Mouse (Mus musculus) thymus, postnatal 14 days (tissue): ENCODE results near the gene Ndufaf1.
A peak's percentile ranks its signal among the peaks of the same experiment; 100 is the strongest.
"Not testable (repeated sequence)": the region's sequence is repeated elsewhere in the genome, so short reads cannot be mapped to it uniquely, and the experiment has no call there.

ENCODE experiments used
- DNase-seq: peaks from one replicate; pipeline ENCODE4 v3.0.0; 2021

The Ndufaf1 gene

DNA sequence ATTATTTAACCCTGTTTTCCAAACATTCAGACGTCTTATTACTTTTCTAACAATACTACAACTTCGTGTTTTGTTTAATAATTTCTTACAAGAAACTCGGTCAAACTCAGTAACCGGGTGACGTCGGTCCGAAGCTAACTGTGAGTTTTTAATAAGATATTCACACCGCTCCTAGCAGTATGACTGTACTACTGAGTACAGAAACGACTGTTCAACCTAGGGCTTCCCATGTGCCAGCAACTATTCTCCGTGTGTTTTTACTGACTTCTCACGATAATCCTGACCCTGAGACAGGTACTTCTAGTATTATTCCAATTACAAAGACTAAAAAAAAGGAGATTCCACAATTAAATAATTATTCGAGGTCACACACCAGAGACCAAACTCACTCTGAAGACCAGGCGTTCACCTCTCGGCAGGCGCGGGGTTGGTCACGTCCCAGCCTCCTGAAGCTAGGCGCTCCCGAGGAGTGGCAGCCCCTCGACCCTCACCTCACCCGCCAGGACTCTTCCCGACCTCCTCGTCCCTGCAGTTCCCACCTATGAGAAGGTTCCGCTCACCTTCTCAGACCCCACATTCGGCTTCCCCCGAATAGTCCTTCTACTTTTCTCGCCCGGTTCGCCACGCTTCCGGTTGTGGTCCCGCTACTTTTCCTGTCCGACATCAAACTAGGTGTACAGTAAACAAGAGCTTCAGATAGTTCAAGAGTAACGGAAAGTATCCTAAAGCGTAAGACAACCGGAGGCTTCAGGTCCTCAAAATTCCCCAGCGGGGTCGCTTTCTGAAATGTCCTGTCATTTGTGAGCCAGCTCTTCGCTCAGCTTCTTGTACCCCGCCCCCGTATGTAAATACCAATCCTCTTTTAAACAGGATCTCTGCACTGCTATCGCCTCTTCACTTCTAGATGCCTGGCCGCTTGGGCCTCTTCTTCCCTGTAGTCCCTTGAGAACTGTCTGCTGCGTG lies at the start of gene Ndufaf1:
Gene Ndufaf1, minus strand, starts transcription at position 608 of the 963 bp plus-strand sequence.
- peak; percentile 86 for DNase-seq

- DNase-seq: no peak
Observed at GRCm38 (mm10) chr2:119710011-119710410, 47.4 kb upstream of the Ndufaf1 start.

DNA sequence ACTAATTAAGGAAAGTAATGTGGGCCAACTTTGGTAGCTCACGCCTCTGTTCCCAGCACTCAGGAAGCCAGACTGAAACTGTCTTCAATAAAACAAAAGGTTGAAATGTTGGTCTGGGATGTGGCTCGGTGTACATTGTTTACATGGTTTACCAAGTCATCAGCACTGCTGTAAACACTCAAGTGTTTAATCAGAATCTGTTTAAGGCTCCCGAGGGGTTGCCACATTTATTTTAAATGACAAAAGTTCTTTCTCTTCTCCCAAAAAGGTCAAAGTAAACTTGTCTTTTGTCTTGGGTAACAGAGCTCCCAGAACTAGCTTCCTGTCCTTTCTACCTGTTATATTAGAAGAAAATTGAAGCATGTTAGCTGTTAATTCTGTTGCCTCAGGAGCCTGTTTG lies 45.0 kb upstream of the Ndufaf1 start:
- no peak for DNase-seq

GRCm38 (mm10) chr2:119703171-119703570 lies 40.5 kb upstream of the Ndufaf1 start:
- no peak for DNase-seq

DNA sequence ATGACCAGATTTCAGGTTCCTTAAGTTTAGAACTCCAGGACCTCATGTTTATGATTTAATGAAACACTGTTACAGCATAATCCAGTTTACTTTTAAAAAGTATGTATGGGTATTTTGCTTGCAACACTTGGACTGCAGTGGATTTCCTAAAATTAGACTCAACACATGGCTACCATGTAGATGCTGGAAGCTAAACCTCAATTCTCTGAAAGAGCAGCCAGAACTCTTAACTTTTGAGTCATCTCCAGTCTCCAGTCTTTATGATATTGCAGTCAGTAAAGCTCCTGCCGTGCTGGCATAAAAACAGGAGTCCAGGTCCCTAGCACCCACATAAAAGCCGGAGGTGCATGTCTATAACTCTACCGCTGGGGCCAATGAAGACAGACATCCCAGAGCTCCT lies 37.3 kb upstream of the Ndufaf1 start:
- no peak for DNase-seq

- no peak for DNase-seq
Observed at GRCm38 (mm10) chr2:119698472-119698871, 35.8 kb upstream of the Ndufaf1 start.

DNA sequence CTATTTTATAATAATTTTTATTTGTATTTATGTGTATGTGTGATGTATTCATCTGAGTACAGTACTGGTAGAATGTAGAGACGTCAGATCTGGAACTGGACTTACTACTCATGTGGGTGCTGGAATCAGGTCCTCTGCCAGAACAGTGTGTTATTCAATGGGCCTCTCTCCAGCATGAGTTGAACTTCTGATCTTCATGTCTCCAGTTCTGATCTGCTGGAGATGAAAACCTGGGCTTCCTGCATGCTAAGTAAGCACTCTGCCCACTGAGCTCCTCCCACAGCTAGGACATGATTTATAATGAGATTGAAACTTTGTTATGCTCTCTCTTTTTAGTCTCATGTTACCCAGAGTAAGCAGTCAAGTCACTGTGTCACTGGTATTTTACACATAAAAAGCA lies 33.5 kb upstream of the Ndufaf1 start:
- DNase-seq: no peak

DNA sequence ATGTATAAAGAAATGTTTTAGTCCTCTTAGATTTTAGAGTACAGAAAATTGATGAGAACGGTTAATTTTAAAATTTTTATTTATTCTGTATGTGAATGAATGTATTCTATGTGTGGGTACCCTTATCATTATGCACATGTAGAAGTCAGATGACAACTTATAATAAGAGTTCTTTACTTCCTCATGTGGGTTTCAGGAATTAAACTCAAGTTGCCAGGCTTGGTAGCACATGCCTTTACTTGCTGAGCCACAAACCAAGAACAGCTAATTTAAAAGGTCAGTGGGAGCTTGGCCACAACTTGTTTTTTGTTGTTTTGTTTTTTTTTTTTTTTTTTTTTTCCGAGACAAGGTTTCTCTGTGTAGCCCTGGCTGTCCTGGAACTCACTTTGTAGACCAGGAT lies 32.2 kb upstream of the Ndufaf1 start:
- no peak for DNase-seq

DNA sequence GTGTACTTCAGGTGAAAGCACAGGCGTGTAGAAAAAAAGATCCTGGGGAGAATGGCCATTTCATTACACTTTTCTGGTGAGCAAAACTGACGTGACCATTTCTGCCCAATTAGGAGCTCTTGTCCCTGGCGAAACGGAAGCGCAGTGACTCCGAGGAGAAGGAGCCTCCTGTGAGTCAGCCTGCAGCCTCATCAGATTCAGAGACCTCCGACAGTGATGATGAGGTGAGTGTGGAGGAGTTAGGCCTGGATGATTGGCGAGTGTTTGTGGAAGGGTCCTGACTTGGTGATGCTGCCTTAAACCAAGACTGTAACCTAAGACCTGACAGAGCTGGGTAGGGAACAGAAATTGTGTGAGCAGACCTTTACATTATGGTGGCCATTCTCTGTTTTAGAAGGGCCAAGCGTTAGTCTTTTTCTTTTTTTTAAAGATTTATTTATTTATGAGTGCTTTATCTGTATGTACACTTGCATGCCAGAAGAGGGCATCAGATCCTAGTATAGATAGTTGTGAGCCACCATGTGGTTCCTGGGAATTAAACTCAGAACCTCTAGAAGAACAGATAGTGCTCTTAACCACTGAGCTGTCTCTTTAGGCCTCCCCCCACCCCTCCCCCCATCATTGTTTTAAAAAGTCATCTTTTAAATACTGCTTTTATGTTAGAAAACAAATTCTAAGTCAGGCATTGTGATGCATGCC lies 29.5 kb upstream of the Ndufaf1 start:
- no peak for DNase-seq

GRCm38 (mm10) chr2:119683706-119684105 lies 21.1 kb upstream of the Ndufaf1 start:
- DNase-seq: no peak

GRCm38 (mm10) chr2:119675831-119676230 lies 13.2 kb upstream of the Ndufaf1 start:
- DNase-seq: peak; percentile 27

DNA sequence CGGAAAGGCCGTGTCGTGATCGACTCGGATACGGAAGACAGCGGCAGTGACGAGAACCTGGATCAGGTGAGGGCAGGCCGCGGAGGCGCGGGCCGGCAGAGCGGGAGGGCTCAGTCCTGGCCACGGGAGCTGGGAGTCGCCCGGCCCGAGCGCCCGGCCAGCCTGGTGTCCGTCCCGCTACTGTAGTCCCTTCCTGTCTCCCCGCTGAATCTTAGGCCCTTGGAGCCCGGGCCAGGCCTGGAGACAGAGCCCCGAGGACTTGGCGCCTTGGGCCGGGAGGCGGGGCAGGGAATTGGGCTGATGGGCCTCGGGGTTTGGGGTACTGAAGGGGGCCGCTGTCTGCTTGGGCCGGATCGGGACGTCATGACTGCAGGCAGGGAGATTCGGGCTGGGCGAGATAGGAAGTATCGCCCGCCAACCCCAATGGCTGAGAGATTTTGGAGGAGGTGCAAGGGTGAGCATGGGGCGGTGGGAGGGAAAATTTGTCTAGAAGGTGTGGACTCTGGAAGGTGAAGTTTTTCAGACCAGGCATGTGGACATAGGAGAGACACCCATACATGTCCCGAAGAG lies 12.7 kb upstream of the Ndufaf1 start:
- no peak for DNase-seq

- peak; percentile 99 for DNase-seq
Observed at GRCm38 (mm10) chr2:119674525-119675214, 12.0 kb upstream of the Ndufaf1 start, which contains the start of gene Rtf1. Gene Rtf1 (plus strand): TSS chr2:119675068.

DNA sequence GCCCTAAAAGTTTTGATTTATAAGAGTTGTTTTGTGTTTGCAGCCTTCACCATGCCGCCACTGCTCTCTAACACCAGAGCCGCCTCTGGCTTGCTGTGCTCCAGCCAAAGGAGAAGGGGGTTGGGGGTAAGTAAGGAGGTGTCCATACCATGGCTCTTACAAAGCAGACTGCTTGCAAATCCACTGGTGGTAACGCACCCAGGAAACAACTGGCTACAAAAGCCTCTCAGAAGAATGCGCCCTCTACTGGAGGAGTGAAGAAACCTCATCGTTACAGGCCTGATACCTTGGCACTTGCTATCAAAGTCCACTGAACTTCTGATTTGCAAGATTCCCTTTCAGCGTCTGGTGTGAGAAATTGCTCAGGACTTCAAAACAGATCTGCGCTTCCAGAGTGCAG lies 6.4 kb upstream of the Ndufaf1 start:
- DNase-seq: peak; percentile 37

DNA sequence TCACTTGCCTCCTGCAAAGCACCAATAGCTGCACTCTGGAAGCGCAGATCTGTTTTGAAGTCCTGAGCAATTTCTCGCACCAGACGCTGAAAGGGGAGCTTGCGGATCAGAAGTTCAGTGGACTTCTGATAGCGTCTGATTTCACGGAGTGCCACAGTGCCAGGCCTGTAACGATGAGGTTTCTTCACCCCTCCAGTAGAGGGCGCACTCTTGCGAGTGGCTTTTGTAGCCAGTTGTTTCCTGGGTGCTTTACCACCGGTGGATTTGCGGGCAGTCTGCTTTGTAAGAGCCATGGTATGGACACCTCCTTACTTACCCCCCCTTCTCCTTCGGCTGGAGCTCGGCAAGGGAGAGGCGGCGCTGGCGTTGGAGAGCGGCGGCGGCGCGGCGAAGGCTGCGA lies 3.1 kb upstream of the Ndufaf1 start:
- not testable (repeated sequence) for DNase-seq

GRCm38 (mm10) chr2:119644254-119644653 lies 18.4 kb downstream of the Ndufaf1 start:
- DNase-seq: no peak

GRCm38 (mm10) chr2:119641214-119641912 lies 21.3 kb downstream of the Ndufaf1 start:
- no peak for DNase-seq

DNA sequence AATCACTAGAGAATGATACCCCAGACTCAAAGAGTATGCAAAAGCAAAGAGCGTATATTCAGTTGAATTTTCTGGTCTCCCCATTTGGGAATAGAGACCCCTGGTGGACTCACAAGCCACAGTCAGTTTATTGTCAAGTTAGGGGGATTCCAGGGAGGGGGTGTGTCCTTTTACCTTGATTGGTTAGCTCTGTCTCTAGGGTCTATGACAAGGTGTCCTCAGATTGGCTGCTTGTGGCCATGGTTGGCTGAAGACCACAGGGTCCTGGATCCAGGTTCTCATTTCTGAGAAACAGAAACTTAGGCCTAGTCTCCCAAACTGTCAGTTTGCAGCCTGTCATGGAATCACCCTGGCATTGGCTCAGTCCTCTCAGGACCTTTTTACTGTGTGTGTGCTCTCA lies 25.8 kb downstream of the Ndufaf1 start:
- DNase-seq: no peak

GRCm38 (mm10) chr2:119621302-119621701 lies 41.3 kb downstream of the Ndufaf1 start:
- no peak for DNase-seq

GRCm38 (mm10) chr2:119619002-119619401 lies 43.6 kb downstream of the Ndufaf1 start:
- DNase-seq: not testable (repeated sequence)

DNA sequence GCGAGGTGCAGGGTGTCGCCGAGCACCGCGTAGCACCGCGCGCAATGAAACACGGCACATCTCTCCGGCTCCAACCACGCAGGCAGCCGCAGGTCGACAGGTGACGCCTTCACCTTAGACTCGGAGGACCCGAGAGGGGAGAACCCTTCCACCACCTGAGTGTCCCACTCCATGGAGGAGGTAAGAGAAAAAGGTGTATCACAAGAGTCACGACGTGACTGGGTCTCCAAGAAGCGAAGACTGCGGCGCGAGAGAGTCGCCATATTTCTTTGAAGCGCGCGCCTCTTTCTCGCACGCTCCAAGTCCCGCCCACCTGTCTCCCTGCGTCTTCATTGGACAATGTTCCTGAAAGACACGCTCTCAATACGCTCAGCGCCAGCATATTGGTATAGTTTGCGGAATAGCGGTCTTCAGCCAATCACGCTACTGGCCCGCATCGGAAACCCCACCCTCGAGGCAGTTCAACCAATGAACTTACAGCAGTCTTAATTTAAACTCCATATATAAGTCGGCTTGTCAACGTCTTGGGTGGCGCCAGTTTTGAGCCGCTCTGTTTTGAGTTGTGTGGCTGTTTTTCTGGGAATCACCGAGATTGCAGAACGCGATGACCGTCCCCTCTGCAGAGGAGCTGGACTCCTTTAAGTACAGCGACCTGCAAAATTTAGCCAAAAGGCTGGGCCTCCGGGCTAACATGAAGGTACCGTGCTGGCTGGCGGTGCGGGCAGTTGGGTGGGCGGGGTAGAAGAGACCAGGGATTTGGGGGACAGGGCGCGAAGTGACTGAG lies 44.2 kb downstream of the Ndufaf1 start, which contains the start of the genes Nusap1 and Oip5:
Gene Nusap1, plus strand, starts transcription at position 100 of the 784 bp plus-strand sequence.
Gene Oip5, minus strand, starts transcription at position 271 of the 784 bp plus-strand sequence.
- peak; percentile 94 for DNase-seq
